Mouse (Mus musculus): Measurements from ENCODE around the gene Ptprn. TPM values are rescaled to one million over a fixed set of nuclear protein-coding genes. Genes with fewer than 3 reads are reported as not detected.

Ptprn gene
- total RNA-seq (2021) = 100 to 1,000 TPM; 101 to 122 TPM

GRCm38 (mm10) chr1:75264091-75264880 lies at the start of gene Ptprn:
TSS of gene Ptprn (minus strand) at chr1:75264502.
- peak; percentile 63 for DNase-seq
- intact Hi-C loops (cut with DNase I) = loop anchor here (2.0 kb wide), 1 partner anchor 25 kb away; no protein-coding TSS in a partner anchor

GRCm38 (mm10) chr1:75311694-75312093 lies 47.4 kb upstream of the Ptprn start:
- intact Hi-C loops (cut with DNase I) = no loop called here
- DNase-seq = no peak

- DNase-seq = no peak
- intact Hi-C loops (cut with DNase I) = no loop called here
Observed at GRCm38 (mm10) chr1:75304662-75305061, 40.4 kb upstream of the Ptprn start.

GRCm38 (mm10) chr1:75294294-75294693 lies 30.0 kb upstream of the Ptprn start:
- DNase-seq = no peak
- intact Hi-C loops (cut with DNase I) = no loop called here

- intact Hi-C loops (cut with DNase I) = no loop called here
- no peak for DNase-seq
Observed at GRCm38 (mm10) chr1:75293331-75293701, 29.0 kb upstream of the Ptprn start.

- no peak for DNase-seq
- intact Hi-C loops (cut with DNase I) = no loop called here
Observed at GRCm38 (mm10) chr1:75292476-75293330, 28.4 kb upstream of the Ptprn start.

DNA sequence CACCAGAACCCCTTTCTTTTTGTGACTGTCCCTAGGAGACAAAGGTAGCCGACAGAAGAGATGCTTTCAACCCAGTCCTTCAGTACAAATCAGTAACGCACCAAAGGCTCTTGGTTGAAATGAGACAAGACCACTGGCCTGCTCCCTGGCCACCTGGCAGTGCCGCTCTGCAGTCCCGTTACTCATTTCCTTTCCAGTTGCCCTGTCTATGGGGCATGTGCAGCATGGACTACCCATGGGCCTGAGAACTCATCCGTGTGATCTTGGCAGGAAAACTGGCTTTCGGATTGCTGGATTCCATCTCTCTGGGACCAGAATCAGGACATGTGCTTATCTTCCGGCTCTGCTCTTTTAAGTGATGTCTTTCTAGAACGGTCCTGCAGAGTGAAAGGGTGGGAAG lies 27.0 kb upstream of the Ptprn start:
- intact Hi-C loops (cut with DNase I) = no loop called here
- DNase-seq = no peak

DNA sequence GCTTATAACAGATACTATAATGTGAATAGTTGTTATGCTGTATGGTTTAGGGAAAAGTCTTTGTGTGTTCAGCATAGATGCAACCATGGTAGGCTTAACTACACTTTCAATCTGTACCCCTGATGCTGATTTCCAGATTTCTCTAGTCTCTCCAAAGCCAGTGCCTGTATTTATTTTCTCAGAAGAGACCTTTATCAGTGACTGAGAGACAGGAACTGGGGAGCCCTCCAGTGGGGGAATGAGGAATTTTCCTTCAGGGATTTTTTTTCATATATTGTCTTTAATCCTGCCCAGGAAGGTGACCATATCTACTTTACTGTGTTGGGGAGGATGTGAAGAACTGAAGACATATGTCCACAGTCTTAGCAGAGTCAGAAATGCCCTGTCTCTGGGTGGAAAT lies 26.3 kb upstream of the Ptprn start:
- DNase-seq = peak; percentile 56
- intact Hi-C loops (cut with DNase I) = no loop called here

- intact Hi-C loops (cut with DNase I) = loop anchor here (2.0 kb wide), 1 partner anchor 25 kb away; the partner anchor contains the start of gene Ptprn
Observed at GRCm38 (mm10) chr1:75289888-75290431, 25.7 kb upstream of the Ptprn start.

DNA sequence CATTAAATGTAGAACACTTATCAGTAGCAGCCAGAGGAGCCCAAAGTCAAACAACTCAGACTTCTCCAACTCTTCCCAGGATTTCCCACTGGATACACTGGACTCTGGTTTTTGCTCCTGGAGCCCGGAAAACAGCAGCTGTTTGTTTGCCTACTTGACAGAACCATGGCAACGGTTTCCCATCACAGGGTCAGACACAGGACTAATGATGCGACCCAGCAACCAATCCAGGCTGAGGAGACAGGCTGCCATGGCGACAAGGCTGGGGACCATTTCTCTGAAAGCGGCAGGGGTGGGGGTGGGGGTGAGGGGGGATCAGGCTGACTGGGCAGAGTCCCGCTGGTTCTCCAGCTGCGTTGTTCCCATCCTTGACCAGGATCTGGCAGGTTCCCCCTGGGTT lies 25.1 kb upstream of the Ptprn start:
- peak; percentile 63 for DNase-seq
- intact Hi-C loops (cut with DNase I) = loop anchor here (2.0 kb wide), 1 partner anchor 25 kb away; the partner anchor contains the start of gene Ptprn

More at GRCm38 (mm10) chr1:75289888-75290431, 25.7 kb upstream of the Ptprn start:
- no peak for DNase-seq

- DNase-seq = no peak
- intact Hi-C loops (cut with DNase I) = no loop called here
Observed at GRCm38 (mm10) chr1:75284911-75285310, 20.6 kb upstream of the Ptprn start.

GRCm38 (mm10) chr1:75283017-75283416 lies 18.7 kb upstream of the Ptprn start:
- no peak for DNase-seq
- intact Hi-C loops (cut with DNase I) = no loop called here

- intact Hi-C loops (cut with DNase I) = no loop called here
- DNase-seq = no peak
Observed at GRCm38 (mm10) chr1:75278228-75278627, 13.9 kb upstream of the Ptprn start, which contains the start of gene Resp18. TSS of gene Resp18 (minus strand) at chr1:75278415.

- no peak for DNase-seq
- intact Hi-C loops (cut with DNase I) = no loop called here
Observed at GRCm38 (mm10) chr1:75277195-75278188, 13.2 kb upstream of the Ptprn start.

DNA sequence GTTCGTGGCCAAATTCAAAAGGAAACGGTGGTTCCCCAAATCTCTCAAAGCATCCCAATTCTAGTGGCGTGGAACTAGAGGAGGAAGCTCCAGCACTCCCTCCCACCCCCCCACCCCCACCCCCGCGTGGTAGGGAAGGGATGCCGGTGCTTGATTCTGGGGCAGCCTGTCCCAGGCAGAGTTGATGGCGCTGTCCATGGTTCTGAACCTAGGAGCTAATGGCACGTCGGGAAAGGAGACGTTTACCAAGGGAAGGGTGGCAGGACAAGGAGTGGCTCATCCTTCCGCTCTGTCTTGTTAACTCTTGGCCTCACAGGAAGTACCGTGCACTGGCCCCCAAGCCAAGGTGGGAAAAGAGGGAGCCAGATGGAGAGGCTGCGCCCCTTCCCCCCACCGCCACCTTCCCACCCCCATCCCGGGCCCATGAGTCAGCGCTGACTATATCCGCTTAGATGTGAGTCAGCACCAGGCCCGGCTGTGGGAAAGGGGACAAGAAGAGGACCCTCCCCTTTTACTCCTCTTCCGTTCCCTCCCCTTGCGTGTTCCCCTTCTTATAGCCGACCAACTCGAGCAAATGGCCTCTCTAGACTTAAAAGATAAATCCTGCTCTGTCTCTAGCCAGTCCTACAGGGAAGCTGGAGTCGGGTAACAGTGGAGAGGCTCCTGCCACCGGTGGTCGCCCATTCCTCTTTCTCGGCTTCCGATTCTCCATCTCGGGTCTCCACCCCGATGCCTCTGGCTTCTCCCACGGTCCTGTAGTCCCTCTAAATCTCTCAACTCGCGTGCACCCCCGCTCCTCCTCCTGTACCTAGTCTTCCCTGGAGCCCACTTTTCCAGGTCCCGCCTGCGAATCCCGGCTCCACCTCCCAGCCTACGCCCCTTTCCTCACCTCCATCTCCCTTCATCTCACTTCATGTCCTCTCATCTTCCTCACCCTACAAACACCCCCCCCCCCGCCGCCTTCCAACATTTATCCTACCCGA lies 1.0 kb downstream of the Ptprn start:
- no peak for DNase-seq
- intact Hi-C loops (cut with DNase I) = no loop called here

DNA sequence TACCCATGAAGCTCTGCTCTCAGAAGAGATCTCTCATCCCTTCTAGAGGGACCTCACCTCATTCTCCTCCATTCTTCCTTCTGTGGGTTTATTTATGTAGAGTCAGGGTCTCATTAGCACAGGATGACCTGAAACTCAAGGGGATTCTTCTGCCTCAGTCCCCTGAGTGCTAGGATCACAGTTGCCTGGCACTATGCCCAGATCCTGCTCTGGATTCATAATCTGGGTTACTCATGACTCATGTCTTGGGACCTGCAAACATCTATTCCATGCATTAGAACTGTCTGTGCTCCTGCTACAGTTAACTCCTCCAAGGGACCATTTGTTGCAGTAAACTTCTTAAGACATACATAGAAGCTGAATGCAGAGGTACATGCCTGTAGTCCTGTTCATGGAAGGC lies 3.0 kb downstream of the Ptprn start:
- no peak for DNase-seq
- intact Hi-C loops (cut with DNase I) = no loop called here

DNA sequence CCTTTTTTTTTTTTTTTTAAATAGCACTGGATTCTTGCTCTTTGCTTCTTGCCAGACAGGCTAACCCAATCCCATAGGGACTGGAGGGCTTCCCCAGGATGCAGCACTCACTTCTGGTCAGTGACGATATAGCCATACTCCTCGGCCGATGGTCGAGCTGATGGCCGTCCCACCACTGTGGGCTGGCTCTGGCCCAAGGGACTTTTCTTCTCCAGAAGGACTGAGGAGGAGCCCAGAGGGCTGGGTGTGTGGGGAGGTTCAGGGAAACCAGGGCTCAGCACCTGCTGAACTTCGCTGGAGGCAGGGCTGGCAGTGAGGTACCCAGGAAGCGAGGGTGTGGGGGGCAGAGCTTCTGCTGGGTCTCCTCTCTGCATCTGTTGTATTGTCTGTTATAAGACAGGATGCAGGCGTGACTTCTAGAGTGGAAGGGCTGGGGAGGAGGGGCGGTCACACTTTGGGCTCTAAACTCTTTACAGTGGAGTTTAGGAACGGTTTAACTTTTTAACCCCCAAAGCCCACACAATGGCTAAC lies 8.7 kb downstream of the Ptprn start:
- intact Hi-C loops (cut with DNase I) = no loop called here
- DNase-seq = no peak

DNA sequence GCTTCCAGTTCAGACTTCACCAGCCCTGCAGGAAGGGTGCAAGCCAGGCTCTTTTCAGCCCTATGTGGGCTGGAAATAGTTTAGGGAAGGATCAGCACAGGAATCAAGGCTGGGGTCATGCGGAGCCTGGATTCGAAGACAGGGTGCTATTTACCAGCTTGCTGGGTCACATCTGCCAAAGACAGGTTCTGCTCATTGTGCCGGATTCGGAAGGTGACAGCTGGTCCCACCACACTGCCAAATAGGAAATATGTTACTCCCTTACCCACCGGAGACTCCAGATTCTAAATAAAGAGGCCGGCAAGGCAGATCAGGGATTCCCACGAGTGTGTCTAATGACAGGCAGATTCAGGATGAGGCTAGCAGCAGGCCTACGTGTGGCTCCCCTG lies 9.7 kb downstream of the Ptprn start:
- DNase-seq = no peak
- intact Hi-C loops (cut with DNase I) = no loop called here

All from left cerebral cortex, postnatal 4 days (tissue).